Mouse (Mus musculus) A20 (cell line): Measurements from ENCODE around the gene Srgap2.

Experiments
- DNase-seq: peaks from one replicate; pipeline ENCODE4 v3.0.0-alpha.2; 2011; ENCODE audit warnings: low read depth, low spot score

Gene Srgap2

GRCm38 (mm10) chr1:131473631-131474118 is 53.5 kb downstream of the Srgap2 start:
- peak; percentile 52 for DNase-seq

GRCm38 (mm10) chr1:131470597-131470996 is 56.6 kb downstream of the Srgap2 start:
- peak; percentile 69 for DNase-seq

- DNase-seq = no peak
Observed at GRCm38 (mm10) chr1:131465855-131466254, 61.3 kb downstream of the Srgap2 start.

GRCm38 (mm10) chr1:131463953-131464627 is 63.1 kb downstream of the Srgap2 start:
- peak; percentile 49 for DNase-seq

GRCm38 (mm10) chr1:131462541-131463067 is 64.5 kb downstream of the Srgap2 start:
- DNase-seq = no peak

GRCm38 (mm10) chr1:131460914-131461530 is 66.1 kb downstream of the Srgap2 start:
- DNase-seq = peak; percentile 37

GRCm38 (mm10) chr1:131455355-131455890 is 71.7 kb downstream of the Srgap2 start:
- no peak for DNase-seq

- DNase-seq = no peak
Observed at GRCm38 (mm10) chr1:131454386-131454785, 72.8 kb downstream of the Srgap2 start.

- no peak for DNase-seq
Observed at GRCm38 (mm10) chr1:131453335-131453734, 73.8 kb downstream of the Srgap2 start.

GRCm38 (mm10) chr1:131448373-131448772 is 78.8 kb downstream of the Srgap2 start:
- DNase-seq = no peak

- DNase-seq = no peak
Observed at GRCm38 (mm10) chr1:131447333-131447732, 79.8 kb downstream of the Srgap2 start.

GRCm38 (mm10) chr1:131446577-131446976 is 80.6 kb downstream of the Srgap2 start:
- DNase-seq = no peak

- DNase-seq = peak; percentile 58
Observed at GRCm38 (mm10) chr1:131438556-131438955, 88.6 kb downstream of the Srgap2 start.

GRCm38 (mm10) chr1:131437975-131438374 is 89.2 kb downstream of the Srgap2 start:
- DNase-seq = no peak

GRCm38 (mm10) chr1:131436609-131437008 is 90.5 kb downstream of the Srgap2 start:
- DNase-seq = no peak

GRCm38 (mm10) chr1:131431456-131432246 is 95.5 kb downstream of the Srgap2 start:
- DNase-seq = peak; percentile 54

- peak; percentile 80 for DNase-seq
Observed at GRCm38 (mm10) chr1:131427140-131427821, 99.9 kb downstream of the Srgap2 start.

- DNase-seq = no peak
Observed at GRCm38 (mm10) chr1:131423061-131423460, 104.1 kb downstream of the Srgap2 start.

- DNase-seq = no peak
Observed at GRCm38 (mm10) chr1:131421113-131421512, 106.0 kb downstream of the Srgap2 start.

GRCm38 (mm10) chr1:131420660-131421059 is 106.5 kb downstream of the Srgap2 start:
- DNase-seq = no peak

GRCm38 (mm10) chr1:131419307-131419706 is 107.8 kb downstream of the Srgap2 start:
- DNase-seq = no peak
